In the genomic region with DNA sequence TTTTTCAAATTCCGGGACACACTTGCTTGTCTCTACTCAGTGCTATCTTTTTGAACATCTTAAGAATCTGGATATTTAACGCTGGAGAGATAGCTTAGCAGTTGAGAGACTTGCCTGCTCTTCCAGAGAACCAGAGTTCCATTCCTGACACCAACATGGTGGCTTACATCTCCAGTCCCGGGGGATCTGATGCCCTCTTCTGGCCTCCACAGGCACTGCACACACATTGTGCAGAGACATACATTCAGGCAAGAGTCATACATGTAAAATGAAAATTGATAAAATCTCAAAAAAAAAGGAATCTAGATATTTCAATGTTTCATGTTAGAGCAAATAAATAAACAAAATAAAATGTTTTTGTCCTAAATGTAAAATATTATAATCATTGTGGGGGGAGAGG, we compare ENCODE assay signal across 36 mouse cellular contexts. TPM values are rescaled to one million over a fixed set of nuclear protein-coding genes. Genes with fewer than 3 reads are reported as not detected.
DNase-seq lines count a peak whose midpoint lies in the region; ATAC-seq and TF ChIP-seq lines count a peak whose summit lies in the region.
"Had no signal": no experiment of that assay in that cellular context is flagged by ENCODE, and none has a peak within 500 bp of the region (broad histone marks: within the 10 kb centered on the region; RNA-seq: fewer than 3 reads in every experiment).

No protein-coding gene starts in this region.

- peak; percentile 64 for DNase-seq in heart, adult 11 months
- DNase-seq in heart, adult 8-10 months (ENCODE audit: low spot score) = no peak
- DNase-seq in layer of hippocampus, adult 2 months (ENCODE audit: low spot score in 2 of 2) = no peak
- DNase-seq in layer of hippocampus, adult 9-10 months (ENCODE audit: low spot score) = no peak
- DNase-seq in 416B (ENCODE audit: low read depth) (peak; percentile 4), MEL (ENCODE audit: low read depth, low spot score) (peak; percentile 17)
- DNase-seq in layer of hippocampus, adult 11-12 months (ENCODE audit: low spot score) = no peak
- DNase-seq in forebrain, embryonic 11.5 days (ENCODE audit: low spot score) = no peak
- DNase-seq: adrenal gland, postnatal 14 days; cerebellum, adult 11-12 months; cerebellum, adult 9-11 months; embryo, embryonic 11 days; heart, postnatal 4 days; kidney, postnatal 14 days; thymus, postnatal 14 days had no signal

- TF ChIP-seq POLR2A in MEL (IDR thresholded peaks at IDR 0.05; ENCODE audit: control insufficient read depth in 1 of 2, insufficient read depth in 1 of 2, low read depth in 1 of 2, low read length in 2 of 2, poor library complexity in 1 of 2) = no peak

- no peak overlapping the region for H3K4me2 ChIP-seq in forebrain, embryonic 11.5 days (ENCODE audit: low read depth, low read length, severe bottlenecking)
- H3K4me2 ChIP-seq: embryonic facial prominence, embryonic 12.5 days; heart, embryonic 12.5 days; limb, embryonic 15.5 days; midbrain, embryonic 13.5 days; neural tube, embryonic 13.5 days had no signal

- TF ChIP-seq RAD21 in MEL (IDR thresholded peaks at IDR 0.05; ENCODE audit: low read depth, low read length) = no peak

- TF ChIP-seq CTCF in layer of hippocampus, adult 2 months (conservative IDR thresholded peaks at IDR 0.05) = peak; percentile 22; the same call in 1 of the 2 replicates
- peak; percentile 27 to 36 (median 28) for TF ChIP-seq CTCF in MEL (IDR thresholded peaks at IDR 0.05 in 2 of 3, conservative IDR thresholded peaks at IDR 0.05 in 1 of 3; ENCODE audit: control insufficient read depth in 1 of 3, insufficient read depth in 1 of 3, low read depth in 2 of 3, low read length in 3 of 3, poor library complexity in 1 of 3, severe bottlenecking in 1 of 3)

- H3K4me1 ChIP-seq in MEL (ENCODE audit: control insufficient read depth in 1 of 2, insufficient read depth in 2 of 2, low read length in 2 of 2) = no peaks in the 10 kb centered on the region
- no peaks in the 10 kb centered on the region; the same call in 1 of the 2 replicates for H3K4me1 ChIP-seq in forebrain, embryonic 11.5 days (replicated peaks; ENCODE audit: control insufficient read depth, insufficient read depth, low read length)
- H3K4me1 ChIP-seq: embryonic facial prominence, embryonic 12.5 days; heart, embryonic 12.5 days; limb, embryonic 10.5 days; limb, embryonic 15.5 days; neural tube, embryonic 13.5 days had no signal

- no peak overlapping the region for H3K27ac ChIP-seq in layer of hippocampus, adult 2 months
- H3K27ac ChIP-seq in MEL (ENCODE audit: control insufficient read depth, low read depth, low read length) = no peak overlapping the region
- no peak overlapping the region for H3K27ac ChIP-seq in forebrain, embryonic 11.5 days (ENCODE audit: low read depth, low read length)
- H3K27ac ChIP-seq: embryonic facial prominence, embryonic 12.5 days; forebrain, embryonic 10.5 days; limb, embryonic 10.5 days; limb, embryonic 15.5 days; macrophage; midbrain, embryonic 13.5 days; neural tube, embryonic 13.5 days had no signal

- no peak overlapping the region for H3K4me3 ChIP-seq in layer of hippocampus, adult 2 months
- no peak overlapping the region for H3K4me3 ChIP-seq in MEL (ENCODE audit: control insufficient read depth in 1 of 2, insufficient read depth in 1 of 2, low read depth in 2 of 2, low read length in 2 of 2)
- H3K4me3 ChIP-seq in forebrain, embryonic 11.5 days (ENCODE audit: low read depth, low read length) = no peak overlapping the region
- H3K4me3 ChIP-seq: embryonic facial prominence, embryonic 12.5 days; forebrain, embryonic 10.5 days; heart, embryonic 12.5 days; limb, embryonic 10.5 days; limb, embryonic 15.5 days; midbrain, embryonic 13.5 days; neural tube, embryonic 13.5 days had no signal

- no peak for TF ChIP-seq EP300 in MEL (IDR thresholded peaks at IDR 0.05; ENCODE audit: low read depth in 1 of 2, low read length in 2 of 2)

- no peaks in the 10 kb centered on the region for H3K36me3 ChIP-seq in MEL (ENCODE audit: control insufficient read depth in 1 of 2, insufficient read depth in 2 of 2, low read length in 2 of 2)
- no peaks in the 10 kb centered on the region for H3K36me3 ChIP-seq in forebrain, embryonic 11.5 days (ENCODE audit: control insufficient read depth, insufficient read depth, low read length)
- H3K36me3 ChIP-seq: embryonic facial prominence, embryonic 12.5 days; forebrain, embryonic 10.5 days; G1E; heart, embryonic 12.5 days; limb, embryonic 10.5 days; limb, embryonic 15.5 days; midbrain, embryonic 13.5 days; neural tube, embryonic 13.5 days had no signal

- no peak for ATAC-seq in forebrain, embryonic 11.5 days (replicated peaks; ENCODE audit: low FRiP score)
- ATAC-seq: forebrain, embryonic 16.5 days; hindbrain, embryonic 16.5 days; intestine, embryonic 16.5 days; midbrain, embryonic 13.5 days had no signal

- no peaks in the 10 kb centered on the region for H3K9me3 ChIP-seq in MEL (replicated peaks; ENCODE audit: insufficient read depth, low read length)
- no peaks in the 10 kb centered on the region for H3K9me3 ChIP-seq in forebrain, embryonic 11.5 days (ENCODE audit: control insufficient read depth, low read length)
- H3K9me3 ChIP-seq: embryonic facial prominence, embryonic 12.5 days; forebrain, embryonic 10.5 days; heart, embryonic 12.5 days; limb, embryonic 10.5 days; limb, embryonic 15.5 days; midbrain, embryonic 13.5 days; neural tube, embryonic 13.5 days had no signal

- no peaks in the 10 kb centered on the region; a peak in 1 of 4 replicates for H3K27me3 ChIP-seq in MEL (ENCODE audit: control insufficient read depth in 1 of 2, insufficient read depth in 2 of 2, low read length in 2 of 2)
- no peaks in the 10 kb centered on the region for H3K27me3 ChIP-seq in forebrain, embryonic 11.5 days (ENCODE audit: control insufficient read depth, insufficient read depth, low read length)
- H3K27me3 ChIP-seq: embryonic facial prominence, embryonic 12.5 days; heart, embryonic 12.5 days; limb, embryonic 15.5 days; midbrain, embryonic 13.5 days; neural tube, embryonic 13.5 days had no signal

- 86% methylated on average over 3 of the region's 3 CpGs for WGBS in forebrain, embryonic 11.5 days

- no peaks in the 10 kb centered on the region for H3K79me2 ChIP-seq in MEL (ENCODE audit: control insufficient read depth, insufficient read depth, low read length, poor library complexity)

- H3K9ac ChIP-seq in MEL (ENCODE audit: control insufficient read depth, low read depth, low read length, poor library complexity, severe bottlenecking) = no peak overlapping the region
- H3K9ac ChIP-seq in forebrain, embryonic 11.5 days (ENCODE audit: low read length) = no peak overlapping the region
- H3K9ac ChIP-seq: embryonic facial prominence, embryonic 12.5 days; heart, embryonic 12.5 days; limb, embryonic 15.5 days; midbrain, embryonic 13.5 days; neural tube, embryonic 13.5 days had no signal

TF ChIP-seq in MEL, 35 proteins besides CTCF, POLR2A, EP300 and RAD21:
- TF ChIP-seq E2F4 (IDR thresholded peaks at IDR 0.05; ENCODE audit: borderline replicate concordance, low read depth, low read length) = no peak

RNA-seq across cellular contexts. Expression of gene Lrit3, which starts 21.1 kb away (rescaled TPM):
- total RNA-seq in heart, adult 8-10 months (2022) = not detected
- not detected for total RNA-seq in layer of hippocampus, adult 2 months (2021)
- not detected in 2 replicates for total RNA-seq in MEL (2012; rRNA removed)
- not detected for polyA plus RNA-seq in MEL (2012; ENCODE audit: insufficient read depth in 1 of 2, insufficient read length in 2 of 2, low read depth in 1 of 2, low replicate concordance in 2 of 2, missing spikeins in 1 of 2)
- not detected in 2 replicates for polyA plus RNA-seq in forebrain, embryonic 11.5 days (2014; fragmentation: Nextera tagmentation; extraction: Ambion mirVana)
- total RNA-seq: adrenal gland, postnatal 14 days; gastrocnemius, adult 8-10 months; heart, postnatal 4 days; layer of hippocampus, adult 18-20 months; megakaryocyte-erythroid progenitor cell, adult 5-6 weeks had no signal
- polyA plus RNA-seq: embryonic facial prominence, embryonic 12.5 days; forebrain, embryonic 10.5 days; forebrain, embryonic 16.5 days; G1E; heart, embryonic 12.5 days; heart, postnatal 0 days; hindbrain, embryonic 16.5 days; intestine, embryonic 16.5 days; kidney, embryonic 14.5 days; limb, embryonic 10.5 days; limb, embryonic 15.5 days; liver, embryonic 16.5 days; lung, embryonic 16.5 days; macrophage; midbrain, embryonic 13.5 days; neural tube, embryonic 13.5 days had no signal

RNA-seq across cellular contexts. Expression of gene Egf, which starts 27.6 kb away (rescaled TPM):
- 1 to 10 TPM; 1.9 to 5.6 (median 2.7) TPM for total RNA-seq in heart, adult 8-10 months (2022)
- total RNA-seq in layer of hippocampus, adult 2 months (2021) = 1 to 10 TPM; 2.6 to 2.7 TPM
- 1.5 and 1.8 TPM in 2 replicates for total RNA-seq in MEL (2012; rRNA removed)
- polyA plus RNA-seq in MEL (2012; ENCODE audit: insufficient read depth in 1 of 2, insufficient read length in 2 of 2, low read depth in 1 of 2, low replicate concordance in 2 of 2, missing spikeins in 1 of 2) = 1 to 10 TPM in 1 of 2 experiments, not detected in 1; 3.1 TPM
- 1.7 and 1.9 TPM in 2 replicates for polyA plus RNA-seq in forebrain, embryonic 11.5 days (2014; fragmentation: Nextera tagmentation; extraction: Ambion mirVana)

RNA-seq across cellular contexts. Expression of gene Rrh, which starts 39.6 kb away (rescaled TPM):
- under 1 TPM in 1 of 4 experiments, not detected in 3; 0.25 TPM for total RNA-seq in heart, adult 8-10 months (2022)
- total RNA-seq in layer of hippocampus, adult 2 months (2021) = 1 to 10 TPM; 1.4 to 1.6 TPM
- total RNA-seq in MEL (2012; rRNA removed) = 0.19 TPM in 1 of 2 replicates, not detected in the other
- polyA plus RNA-seq in MEL (2012; ENCODE audit: insufficient read depth in 1 of 2, insufficient read length in 2 of 2, low read depth in 1 of 2, low replicate concordance in 2 of 2, missing spikeins in 1 of 2) = under 1 TPM in 1 of 2 experiments, not detected in 1; 0.11 TPM
- not detected in 2 replicates for polyA plus RNA-seq in forebrain, embryonic 11.5 days (2014; fragmentation: Nextera tagmentation; extraction: Ambion mirVana)
- total RNA-seq: gastrocnemius, adult 8-10 months had no signal
- polyA plus RNA-seq: G1E; gonadal fat pad, adult 2 months; kidney, embryonic 14.5 days; limb, embryonic 10.5 days; liver, embryonic 16.5 days; lung, embryonic 16.5 days had no signal

RNA-seq across cellular contexts. Expression of gene Gar1, which starts 48.5 kb away (rescaled TPM):
- 10 to 100 TPM; 15.1 to 22.7 (median 21.6) TPM for total RNA-seq in heart, adult 8-10 months (2022)
- total RNA-seq in layer of hippocampus, adult 2 months (2021) = 10 to 100 TPM; 45.1 to 50.5 TPM
- 87.1 and 97.3 TPM in 2 replicates for total RNA-seq in MEL (2012; rRNA removed)
- polyA plus RNA-seq in MEL (2012; ENCODE audit: insufficient read depth in 1 of 2, insufficient read length in 2 of 2, low read depth in 1 of 2, low replicate concordance in 2 of 2, missing spikeins in 1 of 2) = 100 to 1,000 TPM; 461 to 473 TPM
- polyA plus RNA-seq in forebrain, embryonic 11.5 days (2014; fragmentation: Nextera tagmentation; extraction: Ambion mirVana) = 40.9 and 42.8 TPM in 2 replicates

RNA-seq across cellular contexts. Expression of gene Cfi, which starts 52.9 kb away (rescaled TPM):
- total RNA-seq in heart, adult 8-10 months (2022) = 1 to 10 TPM in 3 of 4 experiments, under 1 TPM in 1; 0.82 to 1.6 (median 1.1) TPM
- not detected for total RNA-seq in layer of hippocampus, adult 2 months (2021)
- not detected in 2 replicates for total RNA-seq in MEL (2012; rRNA removed)
- polyA plus RNA-seq in MEL (2012; ENCODE audit: insufficient read depth in 1 of 2, insufficient read length in 2 of 2, low read depth in 1 of 2, low replicate concordance in 2 of 2, missing spikeins in 1 of 2) = under 1 TPM in 1 of 2 experiments, not detected in 1; 0.06 TPM
- polyA plus RNA-seq in forebrain, embryonic 11.5 days (2014; fragmentation: Nextera tagmentation; extraction: Ambion mirVana) = 0.08 and 0.29 TPM in 2 replicates
- total RNA-seq: G1E; gastrocnemius, adult 8-10 months; layer of hippocampus, adult 18-20 months; left cerebral cortex, postnatal 10 days; megakaryocyte-erythroid progenitor cell, adult 5-6 weeks had no signal
- polyA plus RNA-seq: G1E, macrophage had no signal

Comparison
In these comparisons a context has a peak if more than half of its experiments do, and no peak if none do; other contexts are left out.
1. DNase-seq: peak in heart, adult 11 months (single experiment), 416B (single experiment) and MEL (single experiment); none in heart, adult 8-10 months (single experiment), layer of hippocampus, adult 2 months (0 of 2), layer of hippocampus, adult 9-10 months (single experiment), layer of hippocampus, adult 11-12 months (single experiment) and forebrain, embryonic 11.5 days (single experiment).